Mouse (Mus musculus): ENCODE data around the gene Ran. TPM values are rescaled to one million over a fixed set of nuclear protein-coding genes. Genes with fewer than 3 reads are reported as not detected.

Ran gene
- polyA plus RNA-seq, 1 experiment, result 466 TPM

GRCm38 (mm10) chr5:129063792-129064087, 43.9 kb downstream of the Ran start:
- peak overlapping the region; percentile 6 for H3K4me3 ChIP-seq
- no peak overlapping the region for H3ac ChIP-seq (ENCODE audit: control insufficient read depth, insufficient read length)
- no peaks in the 10 kb centered on the region for H3K36me3 ChIP-seq (ENCODE audit: control insufficient read depth, insufficient read depth)
- H3K27me3 ChIP-seq (ENCODE audit: control insufficient read depth, insufficient read depth, insufficient read length), result no peaks in the 10 kb centered on the region
- TF ChIP-seq REST (IDR thresholded peaks at IDR 0.05; ENCODE audit: insufficient read depth, insufficient read length), result no peak
- no peak for TF ChIP-seq MYOD1 (IDR thresholded peaks at IDR 0.05; ENCODE audit: control insufficient read depth in 1 of 3, insufficient read length in 2 of 3, low read depth in 2 of 3)
- no peak for TF ChIP-seq POLR2AphosphoS2 (IDR thresholded peaks at IDR 0.05; ENCODE audit: insufficient read length, low read depth)
- no peak for TF ChIP-seq TCF12 (IDR thresholded peaks at IDR 0.05; ENCODE audit: insufficient read depth, poor library complexity, severe bottlenecking)
- no peak for TF ChIP-seq SRF (IDR thresholded peaks at IDR 0.05; ENCODE audit: control insufficient read depth, insufficient read length, low read depth)
- TF ChIP-seq E2F4 (IDR thresholded peaks at IDR 0.05; ENCODE audit: insufficient read depth), result no peak
- no peak for TF ChIP-seq MYOG (IDR thresholded peaks at IDR 0.05; ENCODE audit: control insufficient read depth in 1 of 3, insufficient read depth in 1 of 3, insufficient read length in 2 of 3, low read depth in 2 of 3)
- no peak for TF ChIP-seq POLR2A (IDR thresholded peaks at IDR 0.05; ENCODE audit: insufficient read length, low read depth)
- no peak for TF ChIP-seq MAX (IDR thresholded peaks at IDR 0.05; ENCODE audit: low read depth)
- TF ChIP-seq CEBPB (IDR thresholded peaks at IDR 0.05; ENCODE audit: insufficient read depth, poor library complexity, severe bottlenecking), result no peak
- no peak for TF ChIP-seq USF1 (IDR thresholded peaks at IDR 0.05; ENCODE audit: low read depth)
- no peak for TF ChIP-seq TCF3 (IDR thresholded peaks at IDR 0.05; ENCODE audit: insufficient read length, low read depth)
- no peaks in the 10 kb centered on the region for H3K79me2 ChIP-seq (ENCODE audit: control insufficient read depth, insufficient read depth)
- H3K4me2 ChIP-seq (ENCODE audit: low read depth), result peak overlapping the region; percentile 44

- no peaks in the 10 kb centered on the region for H3K79me2 ChIP-seq (ENCODE audit: control insufficient read depth, insufficient read depth)
- H3K4me3 ChIP-seq, result peak overlapping the region; percentile 6
- H3K36me3 ChIP-seq (ENCODE audit: control insufficient read depth, insufficient read depth), result no peaks in the 10 kb centered on the region
- TF ChIP-seq SRF (IDR thresholded peaks at IDR 0.05; ENCODE audit: control insufficient read depth, insufficient read length, low read depth) (no peak), CEBPB (IDR thresholded peaks at IDR 0.05; ENCODE audit: insufficient read depth, poor library complexity, severe bottlenecking) (no peak), TCF12 (IDR thresholded peaks at IDR 0.05; ENCODE audit: insufficient read depth, poor library complexity, severe bottlenecking) (no peak)
- H3K27me3 ChIP-seq (ENCODE audit: control insufficient read depth, insufficient read depth, insufficient read length), result no peaks in the 10 kb centered on the region
- no peak overlapping the region for H3ac ChIP-seq (ENCODE audit: control insufficient read depth, insufficient read length)
- no peak overlapping the region for H3K4me2 ChIP-seq (ENCODE audit: low read depth)
Measured at GRCm38 (mm10) chr5:129064186-129064585, 44.3 kb downstream of the Ran start.

- Histone ChIP-seq H3K4me3 (no peak overlapping the region), H3K4me2 (ENCODE audit: low read depth) (peak overlapping the region; percentile 48), H3K79me2 (ENCODE audit: control insufficient read depth, insufficient read depth) (no peaks in the 10 kb centered on the region), H3K27me3 (ENCODE audit: control insufficient read depth, insufficient read depth, insufficient read length) (no peaks in the 10 kb centered on the region), H3K36me3 (ENCODE audit: control insufficient read depth, insufficient read depth) (no peaks in the 10 kb centered on the region), H3ac (ENCODE audit: control insufficient read depth, insufficient read length) (no peak overlapping the region)
- TF ChIP-seq CEBPB (IDR thresholded peaks at IDR 0.05; ENCODE audit: insufficient read depth, poor library complexity, severe bottlenecking) (no peak), REST (IDR thresholded peaks at IDR 0.05; ENCODE audit: insufficient read depth, insufficient read length) (no peak), POLR2A (IDR thresholded peaks at IDR 0.05; ENCODE audit: insufficient read length, low read depth) (no peak), MAX (IDR thresholded peaks at IDR 0.05; ENCODE audit: low read depth) (no peak), SRF (IDR thresholded peaks at IDR 0.05; ENCODE audit: control insufficient read depth, insufficient read length, low read depth) (no peak), E2F4 (IDR thresholded peaks at IDR 0.05; ENCODE audit: insufficient read depth) (no peak), TCF12 (IDR thresholded peaks at IDR 0.05; ENCODE audit: insufficient read depth, poor library complexity, severe bottlenecking) (no peak), USF1 (IDR thresholded peaks at IDR 0.05; ENCODE audit: low read depth) (no peak), MYOD1 (IDR thresholded peaks at IDR 0.05; ENCODE audit: control insufficient read depth in 1 of 3, insufficient read length in 2 of 3, low read depth in 2 of 3) (no peak), POLR2AphosphoS2 (IDR thresholded peaks at IDR 0.05; ENCODE audit: insufficient read length, low read depth) (no peak), MYOG (IDR thresholded peaks at IDR 0.05; ENCODE audit: control insufficient read depth in 1 of 3, insufficient read depth in 1 of 3, insufficient read length in 2 of 3, low read depth in 2 of 3) (no peak), TCF3 (IDR thresholded peaks at IDR 0.05; ENCODE audit: insufficient read length, low read depth) (no peak)
Measured at GRCm38 (mm10) chr5:129065301-129065700, 45.4 kb downstream of the Ran start.

GRCm38 (mm10) chr5:129065946-129066345, 46.1 kb downstream of the Ran start:
- no peaks in the 10 kb centered on the region for H3K36me3 ChIP-seq (ENCODE audit: control insufficient read depth, insufficient read depth)
- no peak overlapping the region for H3ac ChIP-seq (ENCODE audit: control insufficient read depth, insufficient read length)
- H3K79me2 ChIP-seq (ENCODE audit: control insufficient read depth, insufficient read depth), result no peaks in the 10 kb centered on the region
- H3K4me2 ChIP-seq (ENCODE audit: low read depth), result peak overlapping the region; percentile 48
- H3K4me3 ChIP-seq, result no peak overlapping the region
- H3K27me3 ChIP-seq (ENCODE audit: control insufficient read depth, insufficient read depth, insufficient read length), result peaks cover 6% of the 10 kb centered on the region
- no peak for TF ChIP-seq POLR2AphosphoS2 (IDR thresholded peaks at IDR 0.05; ENCODE audit: insufficient read length, low read depth)
- 0 out of 2 replicates have a peak, but pooled peaks have one; percentile 59 for TF ChIP-seq CEBPB (IDR thresholded peaks at IDR 0.05; ENCODE audit: insufficient read depth, poor library complexity, severe bottlenecking)
- TF ChIP-seq TCF12 (IDR thresholded peaks at IDR 0.05; ENCODE audit: insufficient read depth, poor library complexity, severe bottlenecking), result no peak

GRCm38 (mm10) chr5:129066541-129067230, 46.8 kb downstream of the Ran start:
- H3ac ChIP-seq (ENCODE audit: control insufficient read depth, insufficient read length), result no peak overlapping the region
- H3K79me2 ChIP-seq (ENCODE audit: control insufficient read depth, insufficient read depth), result no peaks in the 10 kb centered on the region
- TF ChIP-seq POLR2A (IDR thresholded peaks at IDR 0.05; ENCODE audit: insufficient read length, low read depth) (no peak), TCF3 (IDR thresholded peaks at IDR 0.05; ENCODE audit: insufficient read length, low read depth) (no peak), POLR2AphosphoS2 (IDR thresholded peaks at IDR 0.05; ENCODE audit: insufficient read length, low read depth) (no peak), E2F4 (IDR thresholded peaks at IDR 0.05; ENCODE audit: insufficient read depth) (no peak), MYOD1 (IDR thresholded peaks at IDR 0.05; ENCODE audit: control insufficient read depth in 1 of 3, insufficient read length in 2 of 3, low read depth in 2 of 3) (no peak), CEBPB (IDR thresholded peaks at IDR 0.05; ENCODE audit: insufficient read depth, poor library complexity, severe bottlenecking) (no peak), TCF12 (IDR thresholded peaks at IDR 0.05; ENCODE audit: insufficient read depth, poor library complexity, severe bottlenecking) (no peak), REST (IDR thresholded peaks at IDR 0.05; ENCODE audit: insufficient read depth, insufficient read length) (no peak), SRF (IDR thresholded peaks at IDR 0.05; ENCODE audit: control insufficient read depth, insufficient read length, low read depth) (no peak)
- no peaks in the 10 kb centered on the region for H3K36me3 ChIP-seq (ENCODE audit: control insufficient read depth, insufficient read depth)
- peaks cover 7% of the 10 kb centered on the region for H3K27me3 ChIP-seq (ENCODE audit: control insufficient read depth, insufficient read depth, insufficient read length)
- no peak overlapping the region for H3K4me2 ChIP-seq (ENCODE audit: low read depth)
- no peak overlapping the region for H3K4me3 ChIP-seq
